Comparison of ENCODE assay signal across 8 mouse cellular contexts in genomic region chr2:116062251-116062651, GRCm38 (mm10). TPM values are rescaled to one million over a fixed set of nuclear protein-coding genes. Genes with fewer than 3 reads are reported as not detected.
A peak's percentile ranks its signal among the peaks of the same experiment; 100 is the strongest.
DNase-seq lines count a peak whose midpoint lies in the region; ATAC-seq and TF ChIP-seq lines count a peak whose summit lies in the region.

No protein-coding gene starts in this region.

- no peak for TF ChIP-seq CTCF in liver, postnatal 0 days (IDR thresholded peaks at IDR 0.05; ENCODE audit: low read depth)

- no peak for TF ChIP-seq EP300 in liver, postnatal 0 days (IDR thresholded peaks at IDR 0.05; ENCODE audit: low read depth)

- peaks cover 19% of the 10 kb centered on the region; the same call in 1 of the 2 replicates for H3K4me1 ChIP-seq in embryonic facial prominence, embryonic 14.5 days (ENCODE audit: control insufficient read depth, insufficient read depth, low read length)
- peaks cover 9% of the 10 kb centered on the region for H3K4me1 ChIP-seq in hindbrain, embryonic 14.5 days (replicated peaks; ENCODE audit: control insufficient read depth, insufficient read depth, low read length)
- peaks cover 3% of the 10 kb centered on the region; the same call in 1 of the 2 replicates for H3K4me1 ChIP-seq in liver, postnatal 0 days (ENCODE audit: insufficient read depth)
- peaks cover 18% of the 10 kb centered on the region for H3K4me1 ChIP-seq in stomach, embryonic 14.5 days (ENCODE audit: control insufficient read depth, insufficient read depth, low read length)

- no peak for ATAC-seq in embryonic facial prominence, embryonic 14.5 days (ENCODE audit: low read depth)
- no peak for ATAC-seq in hindbrain, embryonic 14.5 days (ENCODE audit: low FRiP score)
- no peak for ATAC-seq in liver, postnatal 0 days
- ATAC-seq in stomach, embryonic 14.5 days (ENCODE audit: insufficient number of reproducible peaks, insufficient read depth, low FRiP score, low read depth), result no peak

- H3K4me2 ChIP-seq in embryonic facial prominence, embryonic 14.5 days (ENCODE audit: low read depth, low read length), result peak overlapping the region; percentile 77
- peak overlapping the region; percentile 65 for H3K4me2 ChIP-seq in hindbrain, embryonic 14.5 days (replicated peaks)
- H3K4me2 ChIP-seq in liver, postnatal 0 days (ENCODE audit: low read depth, low read length), result peak overlapping the region; percentile 76
- H3K4me2 ChIP-seq in stomach, embryonic 14.5 days (replicated peaks; ENCODE audit: low read depth, low read length), result peak overlapping the region; percentile 71

- peak; percentile 18 for DNase-seq in gastrocnemius, adult 18-20 months (ENCODE audit: low spot score)
- no peak for DNase-seq in gastrocnemius, postnatal 25 days
- peak; percentile 74 for DNase-seq in embryonic facial prominence, embryonic 14.5 days (ENCODE audit: low spot score)
- peak; percentile 41 for DNase-seq in hindbrain, embryonic 14.5 days (ENCODE audit: low spot score)
- DNase-seq in liver, postnatal 0 days, result peak; percentile 20
- DNase-seq in adrenal gland, adult 8-10 months, result no peak
- DNase-seq in cerebellum, postnatal 4 days (ENCODE audit: low spot score in 2 of 2), result no peak

- peaks cover 1% of the 10 kb centered on the region; the same call in 1 of the 2 replicates for H3K36me3 ChIP-seq in embryonic facial prominence, embryonic 14.5 days (ENCODE audit: control insufficient read depth, insufficient read depth, low read length)
- H3K36me3 ChIP-seq in hindbrain, embryonic 14.5 days (replicated peaks; ENCODE audit: control insufficient read depth, insufficient read depth), result peaks cover 19% of the 10 kb centered on the region
- no peaks in the 10 kb centered on the region for H3K36me3 ChIP-seq in liver, postnatal 0 days (replicated peaks; ENCODE audit: insufficient read depth, low read length)
- peaks cover 16% of the 10 kb centered on the region for H3K36me3 ChIP-seq in stomach, embryonic 14.5 days (ENCODE audit: control insufficient read depth, insufficient read depth, low read length)

- WGBS in embryonic facial prominence, embryonic 14.5 days, result under 1% methylated on average over 20 of the region's 20 CpGs
- WGBS in hindbrain, embryonic 14.5 days, result 0% methylated on average over 20 of the region's 20 CpGs
- WGBS in liver, postnatal 0 days (ENCODE audit: insufficient replicate concordance), result 1% methylated on average over 20 of the region's 20 CpGs
- under 1% methylated on average over 20 of the region's 20 CpGs for WGBS in stomach, embryonic 14.5 days

- H3K27ac ChIP-seq in embryonic facial prominence, embryonic 14.5 days (replicated peaks; ENCODE audit: low read depth, low read length), result peak overlapping the region; percentile 96
- H3K27ac ChIP-seq in hindbrain, embryonic 14.5 days, result peak overlapping the region; percentile 99
- no peak overlapping the region for H3K27ac ChIP-seq in liver, postnatal 0 days (ENCODE audit: low read depth)
- H3K27ac ChIP-seq in stomach, embryonic 14.5 days (ENCODE audit: low read length), result peak overlapping the region; percentile 100

- peak overlapping the region; percentile 71 for H3K4me3 ChIP-seq in embryonic facial prominence, embryonic 14.5 days (ENCODE audit: low read depth, low read length)
- H3K4me3 ChIP-seq in hindbrain, embryonic 14.5 days (replicated peaks; ENCODE audit: low read length), result peak overlapping the region; percentile 71
- peak overlapping the region; percentile 64 for H3K4me3 ChIP-seq in liver, postnatal 0 days (ENCODE audit: low read depth, low read length)
- peak overlapping the region; percentile 83 for H3K4me3 ChIP-seq in stomach, embryonic 14.5 days (ENCODE audit: low read depth, low read length)

- H3K9me3 ChIP-seq in embryonic facial prominence, embryonic 14.5 days (ENCODE audit: control insufficient read depth, low read length), result no peaks in the 10 kb centered on the region
- H3K9me3 ChIP-seq in hindbrain, embryonic 14.5 days (ENCODE audit: control insufficient read depth, low read length), result no peaks in the 10 kb centered on the region
- no peaks in the 10 kb centered on the region for H3K9me3 ChIP-seq in liver, postnatal 0 days (ENCODE audit: low read length)
- no peaks in the 10 kb centered on the region for H3K9me3 ChIP-seq in stomach, embryonic 14.5 days (ENCODE audit: control insufficient read depth, low read depth, low read length)

- peak overlapping the region; percentile 95 for H3K9ac ChIP-seq in embryonic facial prominence, embryonic 14.5 days (ENCODE audit: low read depth, low read length)
- H3K9ac ChIP-seq in hindbrain, embryonic 14.5 days, result peak overlapping the region; percentile 99
- H3K9ac ChIP-seq in liver, postnatal 0 days (replicated peaks), result peak overlapping the region; percentile 40; the same call in 1 of the 2 replicates
- peak overlapping the region; percentile 98 for H3K9ac ChIP-seq in stomach, embryonic 14.5 days (replicated peaks; ENCODE audit: low read depth, low read length)

- no peaks in the 10 kb centered on the region for H3K27me3 ChIP-seq in embryonic facial prominence, embryonic 14.5 days (replicated peaks; ENCODE audit: control insufficient read depth, insufficient read depth, low read length)
- H3K27me3 ChIP-seq in hindbrain, embryonic 14.5 days (ENCODE audit: control insufficient read depth, insufficient read depth, low read length), result peaks cover 5% of the 10 kb centered on the region; the same call in 1 of the 2 replicates
- peaks cover 50% of the 10 kb centered on the region for H3K27me3 ChIP-seq in liver, postnatal 0 days (ENCODE audit: insufficient read depth, low read length)
- H3K27me3 ChIP-seq in stomach, embryonic 14.5 days (ENCODE audit: control insufficient read depth, insufficient read depth, low read length), result no peaks in the 10 kb centered on the region

RNA-seq across cellular contexts. Expression of gene Meis2, which starts 3.4 kb away (rescaled TPM):
- 1 to 10 TPM; 1.3 to 1.4 TPM for total RNA-seq in gastrocnemius, adult 18-20 months (2021)
- total RNA-seq in gastrocnemius, postnatal 25 days (2021), result 1 to 10 TPM; 1.5 to 2.0 TPM
- polyA plus RNA-seq in embryonic facial prominence, embryonic 14.5 days (2014; fragmentation: Nextera tagmentation; extraction: Ambion mirVana), result 30.4 and 40.4 TPM in 2 replicates
- 136 and 159 TPM in 2 replicates for polyA plus RNA-seq in hindbrain, embryonic 14.5 days (2014; fragmentation: Nextera tagmentation; extraction: Ambion mirVana)
- 2.0 and 2.4 TPM in 2 replicates for polyA plus RNA-seq in liver, postnatal 0 days (2015; fragmentation: Nextera tagmentation; extraction: Ambion mirVana)
- 85.0 and 86.3 TPM in 2 replicates for polyA plus RNA-seq in stomach, embryonic 14.5 days (2014; fragmentation: Nextera tagmentation; extraction: Ambion mirVana)
- total RNA-seq in adrenal gland, adult 8-10 months (2022), result 100 to 1,000 TPM; 197 to 340 (median 252) TPM

Comparison
In these comparisons a context has a peak if more than half of its experiments do, and no peak if none do; other contexts are left out.
1. DNase-seq: peak in gastrocnemius, adult 18-20 months (single experiment), embryonic facial prominence, embryonic 14.5 days (single experiment), hindbrain, embryonic 14.5 days (single experiment) and liver, postnatal 0 days (single experiment); none in gastrocnemius, postnatal 25 days (single experiment), adrenal gland, adult 8-10 months (single experiment) and cerebellum, postnatal 4 days (0 of 2).
2. H3K9ac ChIP-seq: peak in every context shown above with its lines; median percentile 99 in hindbrain, embryonic 14.5 days; 98 in stomach, embryonic 14.5 days; 95 in embryonic facial prominence, embryonic 14.5 days; 40 in liver, postnatal 0 days.
3. Peak in every context shown above with its lines, with median percentiles within 50 percentile points of each other: H3K4me2 ChIP-seq and H3K4me3 ChIP-seq.